Mouse (Mus musculus): Measurements from ENCODE around the gene Wdr47. TPM values are rescaled to one million over a fixed set of nuclear protein-coding genes. Genes with fewer than 3 reads are reported as not detected.
"Not testable (repeated sequence)": the region's sequence is repeated elsewhere in the genome, so short reads cannot be mapped to it uniquely, and the experiment has no call there.

The Wdr47 gene
- total RNA-seq, 2 experiments from 2014 or later = 4.3 TPM

DNA sequence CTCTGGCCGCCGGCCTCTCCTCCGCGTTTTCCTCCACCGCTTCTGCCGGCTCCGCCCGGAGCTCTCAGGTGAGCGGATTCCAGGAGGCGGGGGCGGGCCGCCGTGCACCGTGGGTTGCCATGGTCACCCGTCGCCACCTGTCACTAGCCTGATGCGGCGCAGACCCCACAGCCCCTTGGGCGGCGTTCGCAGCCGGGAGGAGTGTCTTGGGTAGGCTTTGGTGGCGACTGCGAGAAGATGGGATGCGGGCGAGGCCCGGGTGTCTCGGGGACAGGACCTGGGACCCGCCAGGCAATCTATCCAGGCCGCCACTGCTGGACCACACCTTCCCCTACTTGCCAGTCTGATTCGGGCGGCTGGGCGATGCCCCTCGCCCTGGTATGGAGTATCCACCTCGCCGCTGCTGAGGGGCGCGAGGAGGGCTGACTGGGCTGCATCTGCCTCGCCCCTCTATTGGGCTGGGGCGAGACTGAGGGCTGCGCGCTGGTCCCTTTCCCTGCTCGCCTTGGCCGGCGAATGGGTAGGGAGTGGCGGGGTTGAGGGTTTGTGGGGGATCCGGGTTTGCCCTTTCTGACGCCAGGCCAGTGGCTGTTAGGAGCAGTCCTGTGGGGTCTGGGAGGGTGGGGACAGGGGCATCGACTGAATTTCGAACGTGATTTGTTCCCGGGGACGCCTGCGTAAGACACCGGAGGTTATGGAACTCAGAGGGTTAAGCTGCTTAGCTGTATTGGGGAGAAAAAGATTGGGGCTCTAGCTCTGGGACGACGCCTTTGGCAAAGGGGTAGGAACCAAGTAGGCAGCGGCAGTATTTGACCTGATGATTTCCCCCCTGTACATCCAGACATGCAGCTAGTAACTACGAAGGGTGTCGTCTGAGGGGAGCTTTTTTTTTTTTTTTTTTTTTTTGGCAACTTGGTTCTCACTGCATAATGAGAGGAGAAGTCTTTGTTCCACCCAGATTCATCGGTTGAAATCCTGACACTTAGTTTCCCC lies 747 bp downstream of the Wdr47 start:
- intact Hi-C loops (cut with DNase I) = loop anchor here (5.0 kb wide), 1 partner anchor 60 kb away; the partner anchor contains the start of gene Clcc1

DNA sequence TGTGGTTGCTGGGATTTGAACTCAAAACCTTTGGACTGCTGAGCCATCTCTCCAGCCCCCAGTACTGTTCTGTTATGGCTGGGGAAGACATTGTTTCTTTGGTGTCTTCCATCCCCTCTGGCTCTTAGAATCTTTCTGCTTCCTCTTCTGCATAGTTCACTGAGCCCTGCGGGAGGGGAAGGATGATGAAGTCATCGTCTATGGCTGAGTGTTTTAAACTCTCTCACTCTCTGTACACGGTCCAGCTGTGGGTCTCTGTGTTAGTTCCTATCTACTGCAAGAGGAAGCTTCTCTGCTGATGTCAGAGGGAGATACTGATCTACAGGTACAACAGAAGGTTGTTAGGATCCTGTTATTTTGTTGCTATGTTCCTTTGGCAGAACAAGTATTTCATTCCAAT lies 17.8 kb downstream of the Wdr47 start:
- no peak for DNase-seq
- intact Hi-C loops (cut with DNase I) = no loop called here

More for the DNA sequence above, 747 bp downstream of the Wdr47 start:
- DNase-seq = no peak

DNA sequence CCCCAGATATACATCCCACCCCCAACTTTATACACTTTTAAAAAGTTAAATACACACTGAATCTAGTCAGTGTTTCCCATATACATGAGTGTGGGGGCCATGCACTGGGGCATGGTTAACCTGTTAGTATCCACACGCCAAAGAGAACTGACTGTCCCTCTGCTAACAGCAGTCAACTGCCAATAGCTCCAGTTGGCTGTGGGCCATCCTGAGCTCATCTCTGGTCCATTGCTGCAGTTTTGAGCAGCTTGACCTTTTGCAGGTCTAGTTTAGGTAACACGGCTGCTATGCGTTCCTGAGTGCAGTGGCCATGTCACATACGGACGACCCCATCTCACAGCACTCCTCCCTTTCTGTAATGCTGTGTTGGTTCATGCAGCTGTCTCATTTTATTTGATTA lies 43.7 kb downstream of the Wdr47 start:
- intact Hi-C loops (cut with DNase I) = no loop called here
- no peak for DNase-seq

DNA sequence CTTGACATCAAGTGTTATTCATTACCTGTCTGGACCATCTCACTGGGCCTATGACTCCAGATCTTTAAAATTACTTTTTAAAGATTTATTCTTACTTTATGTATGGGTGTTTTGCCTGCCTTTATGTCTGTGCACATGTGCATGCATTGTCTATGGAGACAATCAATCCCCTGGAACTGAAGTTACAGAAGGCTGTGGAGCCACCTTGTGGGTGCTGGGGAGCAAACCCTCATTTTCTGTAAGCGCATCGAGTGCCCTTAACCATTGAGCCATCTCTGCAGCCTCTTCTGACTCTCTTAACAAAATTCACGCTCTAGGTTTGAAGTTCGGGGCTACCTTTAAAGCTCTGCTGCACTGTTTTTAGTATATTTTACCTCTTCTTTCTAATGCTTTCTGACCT lies 48.3 kb downstream of the Wdr47 start:
- DNase-seq = no peak
- intact Hi-C loops (cut with DNase I) = no loop called here

DNA sequence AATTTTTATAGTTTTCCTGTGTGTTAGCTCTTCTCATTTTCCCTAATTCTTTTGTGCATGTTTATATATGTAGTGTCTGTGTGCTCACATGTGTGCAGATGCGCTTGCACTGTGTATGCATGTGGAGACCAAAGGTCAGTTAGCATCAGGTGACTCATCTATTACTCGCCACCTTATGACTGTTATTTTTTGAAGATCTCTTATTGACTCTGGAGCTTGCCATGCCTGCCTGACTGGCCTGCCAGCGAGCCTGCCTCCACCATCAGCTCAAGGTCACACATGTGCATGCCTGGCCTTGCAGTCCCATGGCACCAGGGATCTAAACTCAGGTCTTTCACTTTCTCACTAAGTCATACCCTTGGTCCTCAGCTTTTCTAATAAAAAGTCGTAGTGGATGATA lies 49.9 kb downstream of the Wdr47 start:
- intact Hi-C loops (cut with DNase I) = no loop called here
- no peak for DNase-seq

DNA sequence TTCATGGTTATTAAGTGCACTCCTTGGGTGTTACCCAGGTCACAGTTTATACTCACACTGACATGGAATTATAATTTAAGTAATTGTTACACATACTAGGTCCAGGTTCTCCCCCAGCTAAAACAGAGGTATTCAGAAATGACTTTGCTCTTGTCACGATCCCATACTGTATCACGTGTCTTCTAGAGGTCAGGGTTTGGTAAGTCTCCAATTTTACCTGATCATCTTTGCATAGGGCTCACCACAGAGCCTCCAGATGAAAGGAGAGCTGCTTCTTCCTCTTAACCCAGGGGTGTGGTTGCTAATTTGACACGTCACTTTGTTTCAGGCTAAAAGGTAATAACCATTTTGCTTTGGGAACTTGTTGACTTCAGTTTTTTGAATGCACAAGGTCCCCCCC lies 53.8 kb downstream of the Wdr47 start:
- intact Hi-C loops (cut with DNase I) = no loop called here
- DNase-seq = no peak

DNA sequence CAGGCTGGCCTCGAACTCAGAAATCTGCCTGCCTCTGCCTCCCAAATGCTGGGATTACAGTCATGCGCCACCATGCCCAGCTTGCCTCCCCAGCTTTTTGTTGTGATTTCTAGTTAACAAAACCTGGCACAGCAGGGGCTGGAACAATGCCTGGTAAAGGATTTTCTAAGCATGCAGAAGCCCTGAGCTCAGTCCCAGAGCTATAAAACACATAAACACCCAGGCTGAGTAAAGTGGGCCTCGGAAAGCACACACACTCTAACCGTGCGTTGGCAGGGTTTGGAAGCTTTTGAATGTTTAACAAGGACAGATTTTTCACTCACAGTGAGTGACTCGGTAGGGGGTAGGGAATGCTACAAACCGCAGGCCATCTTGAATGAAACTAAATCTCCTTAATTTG lies 55.0 kb downstream of the Wdr47 start:
- intact Hi-C loops (cut with DNase I) = no loop called here
- no peak for DNase-seq

DNA sequence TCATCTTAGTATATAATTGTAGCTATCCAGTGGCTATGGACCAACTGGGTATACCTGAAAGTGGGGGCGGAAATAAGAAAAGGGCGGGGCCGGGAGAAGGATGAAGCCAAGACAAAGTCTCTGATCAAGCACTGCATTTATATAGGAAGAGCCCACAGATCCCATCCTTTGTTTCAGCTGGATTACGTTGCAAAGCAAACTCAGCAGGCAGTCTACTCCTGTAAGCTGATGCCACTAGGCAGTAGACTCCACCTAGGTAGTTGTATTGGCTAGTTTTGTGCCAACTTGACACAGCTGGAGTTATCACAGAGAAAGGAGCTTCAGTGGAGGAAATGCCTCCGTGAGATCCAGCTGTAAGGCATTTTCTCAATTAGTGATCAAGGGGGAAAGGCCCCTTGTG lies 56.6 kb downstream of the Wdr47 start:
- DNase-seq; intact Hi-C loops (cut with DNase I): not testable (repeated sequence)

DNA sequence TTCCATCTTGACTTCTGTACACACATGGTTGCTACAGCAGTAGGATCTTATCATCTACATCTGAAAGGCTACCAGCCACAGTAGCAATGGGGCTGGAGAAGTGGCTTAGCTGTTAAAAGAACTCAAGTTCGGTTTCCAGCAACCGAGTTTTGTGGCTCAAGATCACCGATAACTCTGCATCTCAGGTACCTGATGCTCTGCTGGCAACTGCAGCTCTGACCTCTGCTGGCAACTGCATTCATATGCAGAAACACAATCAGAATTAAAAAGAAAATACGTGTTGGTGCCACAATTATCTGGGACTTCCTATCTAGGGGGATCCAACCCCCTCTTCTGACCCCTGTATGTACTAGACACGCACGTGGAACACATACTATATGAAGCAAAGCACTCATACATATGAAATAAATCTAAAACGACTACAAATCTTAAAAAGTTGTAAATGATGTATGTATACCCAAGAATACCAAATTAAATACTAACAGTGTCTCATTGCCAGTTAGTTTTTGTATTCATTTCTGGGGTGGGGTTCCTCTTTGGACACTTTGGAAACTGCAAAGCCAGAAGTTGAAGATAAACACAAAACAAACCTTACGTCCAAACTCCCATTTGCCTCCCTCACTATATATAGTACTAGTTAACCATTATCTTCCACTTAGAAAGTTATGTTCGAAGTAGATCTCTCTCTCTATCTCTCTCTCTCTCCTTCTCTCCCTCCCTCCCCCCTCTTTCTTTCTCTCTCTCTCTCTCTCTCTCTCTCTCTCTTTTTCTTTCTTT lies 62.0 kb downstream of the Wdr47 start:
- DNase-seq = no peak

DNA sequence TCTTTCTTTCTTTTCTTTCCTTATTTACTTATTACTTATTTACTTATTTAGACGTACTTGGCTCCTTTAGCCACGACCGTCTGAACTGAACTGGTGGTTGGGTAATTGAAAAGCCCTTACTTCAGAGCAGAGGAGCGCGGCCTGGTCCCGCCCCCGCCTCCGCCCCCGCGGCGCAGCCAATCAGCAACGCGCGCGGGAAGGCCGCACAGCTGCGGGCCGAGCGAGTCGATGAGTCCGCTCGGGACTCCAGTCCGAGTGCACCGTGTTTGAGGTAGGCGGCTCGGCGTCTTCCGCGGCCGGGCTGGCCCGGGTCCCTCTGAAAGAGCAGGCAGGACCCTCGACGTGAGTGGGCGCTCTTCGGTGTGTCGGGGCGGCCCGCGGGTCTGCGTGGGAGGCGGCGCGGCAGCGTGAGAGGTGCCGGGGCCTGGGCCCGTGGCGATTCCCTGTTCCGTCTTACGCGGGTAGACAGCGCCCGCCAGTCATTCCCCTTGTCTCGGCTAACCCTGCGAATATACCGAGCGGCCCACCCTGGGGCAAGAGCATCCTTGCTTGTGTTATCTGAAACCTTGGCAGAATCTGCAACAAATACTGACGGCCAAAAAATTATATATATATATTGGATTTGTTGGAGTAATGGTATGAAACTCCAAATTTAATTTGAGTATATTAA lies 62.8 kb downstream of the Wdr47 start, which contains the start of gene Clcc1:
Gene Clcc1, plus strand, starts transcription at position 204 of the 670 bp plus-strand sequence.
- DNase-seq = peak; percentile 93 to 94
- intact Hi-C loops (cut with DNase I) = loop anchor here (5.0 kb wide), 2 partner anchors 62 to 92 kb away; partner anchors contain the start of genes Tmem167b and Wdr47

More for the DNA sequence above, 62.0 kb downstream of the Wdr47 start:
- intact Hi-C loops (cut with DNase I) = loop anchor here (5.0 kb wide), 2 partner anchors 61 to 91 kb away; partner anchors contain the start of genes Tmem167b and Wdr47

DNA sequence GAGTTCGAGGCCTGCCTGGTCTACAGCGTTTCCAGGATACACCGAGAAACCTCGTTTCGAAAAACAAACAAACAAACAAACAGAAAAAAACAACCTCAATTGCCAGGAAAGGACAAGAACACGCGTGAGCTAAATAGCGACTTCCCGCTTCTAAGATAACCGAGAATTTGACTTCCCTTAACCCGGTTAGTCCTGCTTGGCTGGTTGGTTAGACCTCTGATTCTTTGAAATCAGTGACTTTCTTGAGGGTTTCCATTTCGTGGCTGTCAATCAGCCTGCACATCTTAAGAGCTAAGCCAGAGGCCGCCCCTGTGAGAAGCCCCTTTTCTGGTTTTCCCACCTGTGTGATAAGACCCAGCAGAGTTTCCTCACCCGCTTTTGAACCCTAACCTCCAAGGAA lies 63.5 kb downstream of the Wdr47 start:
- intact Hi-C loops (cut with DNase I) = loop anchor here (5.0 kb wide), 2 partner anchors 62 to 92 kb away; partner anchors contain the start of genes Tmem167b and Wdr47
- no peak for DNase-seq

DNA sequence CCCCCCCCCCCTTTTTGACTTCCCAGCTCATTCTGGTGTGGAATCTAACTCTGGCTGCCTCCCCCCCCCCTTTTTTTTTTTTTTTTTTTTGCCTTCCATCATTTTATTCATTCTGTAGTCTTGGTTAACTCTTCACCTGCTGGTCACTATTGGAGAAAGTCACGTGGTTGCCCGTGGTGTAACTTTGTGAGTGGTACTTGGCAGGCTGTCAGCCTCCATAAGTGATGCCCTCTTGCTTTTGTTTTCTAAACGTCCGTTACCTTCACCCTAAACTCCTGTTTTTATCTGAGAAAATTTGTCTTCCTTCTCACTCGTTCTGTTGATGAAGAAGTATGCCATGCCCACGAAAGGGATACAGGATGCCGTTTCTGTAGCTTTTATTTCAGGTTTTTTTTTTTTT lies 64.4 kb downstream of the Wdr47 start:
- DNase-seq = no peak
- intact Hi-C loops (cut with DNase I) = no loop called here

DNA sequence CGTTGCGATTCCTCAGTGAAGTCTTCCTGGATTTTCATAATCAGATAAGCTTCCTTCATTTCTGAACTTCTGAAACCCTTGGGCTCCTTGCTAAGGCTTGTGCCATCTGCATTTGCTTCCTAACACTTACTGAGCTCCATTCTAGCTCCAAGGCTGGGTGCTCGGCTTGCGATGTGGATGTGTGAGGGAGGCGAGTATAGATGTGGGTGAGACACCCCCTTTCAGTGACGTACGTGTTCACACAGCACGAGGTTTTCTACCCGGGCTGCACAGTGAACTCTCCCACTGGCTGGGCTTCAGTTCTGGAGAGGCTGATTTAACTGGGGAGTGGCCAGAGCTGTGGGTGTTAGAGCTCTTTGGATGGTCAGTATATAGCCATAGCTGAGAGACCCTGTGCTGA lies 67.5 kb downstream of the Wdr47 start:
- intact Hi-C loops (cut with DNase I) = no loop called here
- DNase-seq = no peak

DNA sequence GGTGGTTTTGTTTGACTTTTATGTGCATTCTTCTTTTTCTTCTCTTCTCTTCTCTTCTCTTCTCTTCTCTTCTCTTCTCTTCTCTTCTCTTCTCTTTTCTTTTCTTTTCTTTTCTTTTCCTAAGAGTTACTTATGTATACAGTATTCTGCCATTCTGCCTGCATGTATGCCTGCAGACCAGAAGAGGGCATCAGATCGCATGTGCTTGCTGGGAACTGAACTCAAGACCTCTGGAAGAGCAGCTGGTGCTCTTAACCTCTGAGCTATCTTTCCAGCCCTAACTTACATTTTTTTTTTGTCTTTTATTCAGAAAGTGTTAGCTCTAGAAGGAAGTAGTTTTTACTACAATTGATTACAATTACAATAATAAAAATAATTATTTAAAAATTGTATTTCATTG lies 69.9 kb downstream of the Wdr47 start:
- intact Hi-C loops (cut with DNase I) = no loop called here
- DNase-seq = no peak

DNA sequence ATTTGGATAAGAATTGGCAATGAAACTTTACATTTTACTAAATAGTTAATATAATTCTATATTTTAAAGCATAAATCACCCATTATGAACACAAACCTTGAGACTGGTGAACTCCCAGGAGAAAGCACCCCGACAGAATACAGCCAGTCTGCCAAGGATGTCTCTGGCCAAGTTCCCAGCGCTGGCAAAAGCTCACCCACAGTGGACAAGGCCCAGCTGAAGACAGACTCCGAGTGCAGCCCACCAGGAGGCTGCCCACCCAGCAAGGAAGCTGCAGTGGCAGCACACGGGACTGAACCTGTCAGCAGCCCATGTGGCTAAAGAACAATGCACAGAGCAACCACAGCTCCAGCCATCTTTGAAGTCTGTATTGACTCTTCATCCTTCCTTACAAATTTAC lies 85.5 kb downstream of the Wdr47 start:
- no peak for DNase-seq
- intact Hi-C loops (cut with DNase I) = no loop called here

DNA sequence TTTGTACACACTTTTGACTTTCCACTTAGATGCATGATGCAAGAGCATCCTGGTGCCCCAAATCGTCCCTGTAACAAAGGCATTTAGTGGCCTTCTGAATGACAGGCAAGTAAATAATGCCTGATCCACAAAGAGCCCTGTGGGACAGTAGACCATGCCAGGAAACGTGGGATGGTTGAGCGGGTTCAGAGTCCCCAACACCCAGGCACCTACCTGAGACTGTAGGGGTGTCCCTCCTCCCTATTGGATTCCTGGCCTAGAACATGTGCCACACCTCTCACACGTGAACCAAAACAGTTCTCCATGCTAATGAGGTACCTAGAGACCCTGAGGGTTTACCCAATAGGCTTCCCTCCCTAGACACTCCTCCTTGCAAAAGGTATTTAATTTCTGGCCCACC lies 89.9 kb downstream of the Wdr47 start:
- intact Hi-C loops (cut with DNase I) = no loop called here
- DNase-seq = no peak

DNA sequence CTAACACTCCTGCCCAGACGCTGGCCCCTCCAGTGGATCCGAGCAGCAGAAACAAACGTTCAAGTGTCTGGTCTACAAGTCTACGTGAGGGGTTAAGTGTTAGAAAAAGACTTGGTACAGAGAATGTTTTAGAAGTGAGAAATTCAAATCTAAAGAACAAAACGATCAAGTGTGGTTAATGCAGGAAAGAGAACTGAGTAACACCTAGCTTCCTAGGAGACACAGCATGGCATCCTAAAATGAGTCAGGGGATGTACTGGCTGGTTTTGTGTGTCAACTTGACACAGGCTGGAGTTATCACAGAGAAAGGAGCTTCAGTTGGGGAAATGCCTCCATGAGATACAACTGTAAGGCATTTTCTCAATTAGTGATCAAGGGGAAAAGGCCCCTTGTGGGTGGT lies 92.5 kb downstream of the Wdr47 start:
- DNase-seq; intact Hi-C loops (cut with DNase I): not testable (repeated sequence)

DNA sequence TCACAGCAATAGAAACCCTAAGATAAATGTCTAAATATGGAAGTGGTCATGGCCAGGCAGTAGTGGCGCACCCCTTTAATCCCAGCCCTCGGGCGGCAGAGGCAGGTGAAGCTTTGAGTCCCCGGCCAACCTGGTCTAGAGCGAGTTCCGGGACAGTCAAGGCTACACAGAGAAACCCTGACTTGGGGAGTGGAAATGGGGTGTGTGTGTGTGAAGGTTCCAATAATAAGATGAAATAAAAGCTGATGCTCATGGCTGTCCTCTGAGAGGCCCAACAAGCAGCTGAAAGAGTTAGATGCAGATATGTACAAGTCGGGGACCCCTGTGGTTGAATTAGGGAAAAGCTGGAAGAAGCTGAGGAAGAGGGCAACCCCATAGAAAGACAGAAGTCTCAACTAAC lies 94.6 kb downstream of the Wdr47 start:
- intact Hi-C loops (cut with DNase I) = no loop called here
- no peak for DNase-seq

DNA sequence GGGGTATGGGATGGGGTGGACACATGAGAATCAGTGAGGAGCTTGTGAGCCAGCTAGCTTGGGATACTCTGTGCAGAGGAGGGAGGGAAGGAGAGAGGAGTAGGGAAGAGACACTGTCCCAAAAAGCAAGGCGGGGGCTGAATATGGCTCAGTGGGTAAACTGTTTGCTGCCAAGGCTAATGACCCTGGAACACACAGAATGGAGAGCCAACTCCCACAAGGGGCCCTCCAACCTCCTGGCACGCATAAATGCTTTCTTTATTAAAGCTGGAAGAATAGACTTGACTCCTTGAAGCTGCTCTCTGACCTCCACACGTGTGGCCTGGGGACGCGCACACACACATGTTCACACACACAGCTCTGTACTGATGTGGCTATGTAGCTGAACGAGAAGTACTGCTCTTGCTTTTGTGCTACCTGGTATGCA lies 97.9 kb downstream of the Wdr47 start:
- intact Hi-C loops (cut with DNase I) = no loop called here
- DNase-seq = no peak

DNA sequence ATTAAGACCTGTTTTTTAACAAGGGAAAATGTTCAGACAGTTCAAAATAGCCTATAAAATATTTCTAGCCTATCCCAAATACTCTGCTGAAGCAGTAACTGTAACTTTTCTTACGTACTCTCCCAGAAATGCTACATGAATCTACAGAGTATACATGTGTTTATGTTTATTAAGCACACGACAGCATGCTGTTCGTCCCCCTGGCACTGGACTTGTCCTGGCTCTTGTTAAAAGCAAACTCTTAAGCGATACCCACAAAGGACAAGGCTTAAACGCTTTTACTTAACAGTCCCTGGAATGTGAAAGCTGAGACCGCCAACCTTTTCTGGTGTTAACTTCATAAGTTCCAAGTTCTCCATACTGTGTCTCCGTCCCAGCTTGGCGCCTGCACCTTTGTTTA lies 98.4 kb downstream of the Wdr47 start:
- intact Hi-C loops (cut with DNase I) = no loop called here
- no peak for DNase-seq

DNA sequence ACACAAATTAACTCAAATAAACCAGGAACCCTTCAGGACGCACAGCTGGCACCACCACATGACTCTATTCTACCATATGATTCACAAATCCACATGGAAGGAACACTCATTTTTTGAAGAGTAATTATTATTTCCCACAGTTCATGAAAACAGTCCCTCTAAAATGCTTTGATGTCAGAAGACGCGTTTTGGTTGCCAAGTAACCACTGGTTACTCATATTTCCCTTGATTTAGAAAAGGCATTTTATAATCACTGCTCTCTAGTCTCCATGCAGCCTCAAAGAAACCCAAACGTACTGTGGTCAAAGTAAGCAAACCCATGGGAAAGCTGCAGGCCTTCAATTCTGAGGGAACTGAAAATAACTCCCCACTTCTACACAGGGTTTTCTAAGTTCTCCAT lies 98.9 kb downstream of the Wdr47 start:
- DNase-seq = no peak

More for the DNA sequence above, 98.9 kb downstream of the Wdr47 start:
- intact Hi-C loops (cut with DNase I) = no loop called here

Data from gastrocnemius, postnatal 36 days (tissue).